9 mouse cellular contexts compared by ENCODE assay signal in the genomic region with DNA sequence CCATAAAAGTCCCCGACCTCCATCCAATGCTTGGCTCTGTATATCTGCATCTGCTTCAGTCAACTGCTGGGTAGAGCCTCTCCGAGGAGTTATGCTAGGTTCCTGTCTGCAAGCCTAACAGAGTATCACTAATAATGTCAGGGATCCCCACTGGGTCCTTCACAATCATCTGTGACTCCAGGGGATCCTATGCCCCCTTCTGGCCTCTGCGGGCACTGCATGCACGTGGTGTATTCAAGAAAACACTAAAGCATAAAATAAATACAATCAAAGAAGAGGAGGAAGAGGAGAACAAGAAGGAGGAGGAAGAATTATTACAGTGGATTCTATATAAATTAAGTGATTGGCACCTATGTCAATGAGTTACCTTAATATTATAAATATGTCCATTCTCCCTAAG. TPM values are rescaled to one million over a fixed set of nuclear protein-coding genes. Genes with fewer than 3 reads are reported as not detected.
DNase-seq lines count a peak whose midpoint lies in the region; ATAC-seq and TF ChIP-seq lines count a peak whose summit lies in the region.
"Had no signal": no experiment of that assay in that cellular context is flagged by ENCODE, and none has a peak within 500 bp of the region (broad histone marks: within the 10 kb centered on the region; RNA-seq: fewer than 3 reads in every experiment).

No protein-coding gene starts in this region.

- 47% methylated on average over 4 of the region's 4 CpGs for WGBS in forebrain, embryonic 11.5 days
- WGBS in forebrain, embryonic 13.5 days = 52% methylated on average over 4 of the region's 4 CpGs
- 49% methylated on average over 4 of the region's 4 CpGs for WGBS in midbrain, embryonic 11.5 days
- 53% methylated on average over 4 of the region's 4 CpGs for WGBS in midbrain, embryonic 16.5 days
- WGBS in liver, postnatal 0 days (ENCODE audit: insufficient replicate concordance) = 29% methylated on average over 4 of the region's 4 CpGs

- no peaks in the 10 kb centered on the region for H3K9me3 ChIP-seq in forebrain, embryonic 11.5 days (ENCODE audit: control insufficient read depth, low read length)
- no peaks in the 10 kb centered on the region for H3K9me3 ChIP-seq in forebrain, embryonic 13.5 days (replicated peaks)
- H3K9me3 ChIP-seq in midbrain, embryonic 11.5 days (ENCODE audit: control insufficient read depth, low read length) = no peaks in the 10 kb centered on the region
- H3K9me3 ChIP-seq in midbrain, embryonic 16.5 days (replicated peaks; ENCODE audit: control insufficient read depth, low read length, poor library complexity, severe bottlenecking) = no peaks in the 10 kb centered on the region
- H3K9me3 ChIP-seq in liver, postnatal 0 days (ENCODE audit: low read length) = no peaks in the 10 kb centered on the region

- H3K27me3 ChIP-seq in forebrain, embryonic 11.5 days (ENCODE audit: control insufficient read depth, insufficient read depth, low read length) = no peaks in the 10 kb centered on the region
- H3K27me3 ChIP-seq in forebrain, embryonic 13.5 days = no peaks in the 10 kb centered on the region
- no peaks in the 10 kb centered on the region for H3K27me3 ChIP-seq in midbrain, embryonic 11.5 days (ENCODE audit: control insufficient read depth, insufficient read depth, low read length)
- H3K27me3 ChIP-seq in midbrain, embryonic 16.5 days (ENCODE audit: control insufficient read depth, insufficient read depth, low read depth, low read length) = no peaks in the 10 kb centered on the region
- H3K27me3 ChIP-seq in liver, postnatal 0 days (ENCODE audit: insufficient read depth, low read length) = no peaks in the 10 kb centered on the region

- H3K4me1 ChIP-seq in forebrain, embryonic 11.5 days (replicated peaks; ENCODE audit: control insufficient read depth, insufficient read depth, low read length) = no peaks in the 10 kb centered on the region
- H3K4me1 ChIP-seq in forebrain, embryonic 13.5 days = no peaks in the 10 kb centered on the region
- H3K4me1 ChIP-seq in midbrain, embryonic 11.5 days (ENCODE audit: control insufficient read depth, insufficient read depth, low read length) = no peaks in the 10 kb centered on the region
- no peaks in the 10 kb centered on the region for H3K4me1 ChIP-seq in midbrain, embryonic 16.5 days (ENCODE audit: control insufficient read depth, insufficient read depth, low read length)
- peaks cover 9% of the 10 kb centered on the region for H3K4me1 ChIP-seq in liver, postnatal 0 days (ENCODE audit: insufficient read depth)

- no peak overlapping the region for H3K27ac ChIP-seq in forebrain, embryonic 11.5 days (ENCODE audit: low read depth, low read length)
- H3K27ac ChIP-seq in forebrain, embryonic 13.5 days = no peak overlapping the region
- H3K27ac ChIP-seq in midbrain, embryonic 11.5 days (ENCODE audit: low read depth, low read length) = no peak overlapping the region
- H3K27ac ChIP-seq in midbrain, embryonic 16.5 days (ENCODE audit: low read length) = no peak overlapping the region
- no peak overlapping the region for H3K27ac ChIP-seq in liver, postnatal 0 days (ENCODE audit: low read depth)

- no peak overlapping the region for H3K4me3 ChIP-seq in forebrain, embryonic 11.5 days (ENCODE audit: low read depth, low read length)
- no peak overlapping the region for H3K4me3 ChIP-seq in forebrain, embryonic 13.5 days
- no peak overlapping the region for H3K4me3 ChIP-seq in midbrain, embryonic 11.5 days (ENCODE audit: low read depth, low read length)
- no peak overlapping the region for H3K4me3 ChIP-seq in midbrain, embryonic 16.5 days (ENCODE audit: low read depth, low read length)
- H3K4me3 ChIP-seq in liver, postnatal 0 days (ENCODE audit: low read depth, low read length) = no peak overlapping the region

- no peak for ATAC-seq in forebrain, embryonic 11.5 days (replicated peaks; ENCODE audit: low FRiP score)
- no peak for ATAC-seq in forebrain, embryonic 13.5 days
- no peak for ATAC-seq in midbrain, embryonic 11.5 days (ENCODE audit: low FRiP score)
- ATAC-seq in midbrain, embryonic 16.5 days = no peak
- peak; percentile 61 for ATAC-seq in common myeloid progenitor, adult 5-6 weeks (replicated peaks; ENCODE audit: low read depth, poor library complexity, severe bottlenecking)
- no peak for ATAC-seq in liver, postnatal 0 days

- H3K36me3 ChIP-seq in forebrain, embryonic 11.5 days (ENCODE audit: control insufficient read depth, insufficient read depth, low read length) = no peaks in the 10 kb centered on the region
- H3K36me3 ChIP-seq in forebrain, embryonic 13.5 days (ENCODE audit: poor library complexity, severe bottlenecking) = no peaks in the 10 kb centered on the region
- no peaks in the 10 kb centered on the region for H3K36me3 ChIP-seq in midbrain, embryonic 11.5 days (ENCODE audit: control insufficient read depth, insufficient read depth, low read length)
- no peaks in the 10 kb centered on the region for H3K36me3 ChIP-seq in midbrain, embryonic 16.5 days (ENCODE audit: control insufficient read depth, insufficient read depth, low read length)
- no peaks in the 10 kb centered on the region for H3K36me3 ChIP-seq in liver, postnatal 0 days (replicated peaks; ENCODE audit: insufficient read depth, low read length)

- DNase-seq in forebrain, embryonic 11.5 days (ENCODE audit: low spot score) = peak; percentile 80
- DNase-seq in midbrain, embryonic 11.5 days (ENCODE audit: low spot score, missing footprints) = peak; percentile 94
- DNase-seq in liver, postnatal 0 days = peak; percentile 80
- DNase-seq in thymus, postnatal 14 days = peak; percentile 70
- DNase-seq in layer of hippocampus, postnatal 14 days (ENCODE audit: low spot score in 2 of 2) = no peak

- no peak overlapping the region for H3K9ac ChIP-seq in forebrain, embryonic 11.5 days (ENCODE audit: low read length)
- no peak overlapping the region for H3K9ac ChIP-seq in forebrain, embryonic 13.5 days
- no peak overlapping the region for H3K9ac ChIP-seq in midbrain, embryonic 11.5 days (ENCODE audit: low read length)
- no peak overlapping the region for H3K9ac ChIP-seq in midbrain, embryonic 16.5 days (ENCODE audit: low read depth, low read length)
- no peak overlapping the region for H3K9ac ChIP-seq in liver, postnatal 0 days (replicated peaks)

- TF ChIP-seq EP300 in liver, postnatal 0 days (IDR thresholded peaks at IDR 0.05; ENCODE audit: low read depth) = no peak

- peak; percentile 77 for TF ChIP-seq CTCF in liver, postnatal 0 days (IDR thresholded peaks at IDR 0.05; ENCODE audit: low read depth)

- no peak overlapping the region for H3K4me2 ChIP-seq in forebrain, embryonic 11.5 days (ENCODE audit: low read depth, low read length, severe bottlenecking)
- no peak overlapping the region for H3K4me2 ChIP-seq in forebrain, embryonic 13.5 days
- H3K4me2 ChIP-seq in midbrain, embryonic 11.5 days = no peak overlapping the region
- no peak overlapping the region for H3K4me2 ChIP-seq in midbrain, embryonic 16.5 days (ENCODE audit: low read length)
- H3K4me2 ChIP-seq in liver, postnatal 0 days (ENCODE audit: low read depth, low read length) = no peak overlapping the region

RNA-seq across cellular contexts. Expression of gene Chrne, which starts 6.5 kb away (rescaled TPM):
- polyA plus RNA-seq in forebrain, embryonic 11.5 days (2014; fragmentation: Nextera tagmentation; extraction: Ambion mirVana) = not detected in 2 replicates
- polyA plus RNA-seq in forebrain, embryonic 13.5 days (2015; fragmentation: Nextera tagmentation; extraction: Ambion mirVana) = not detected in 2 replicates
- not detected in 2 replicates for polyA plus RNA-seq in midbrain, embryonic 11.5 days (2014; fragmentation: Nextera tagmentation; extraction: Ambion mirVana)
- polyA plus RNA-seq in midbrain, embryonic 16.5 days (2015; fragmentation: Nextera tagmentation; extraction: Ambion mirVana) = not detected in 2 replicates
- 0.37 TPM in 1 of 2 replicates, not detected in the other for total RNA-seq in common myeloid progenitor, adult 5-6 weeks (2017)
- 0.19 TPM in 1 of 2 replicates, not detected in the other for polyA plus RNA-seq in liver, postnatal 0 days (2015; fragmentation: Nextera tagmentation; extraction: Ambion mirVana)
- total RNA-seq in layer of hippocampus, postnatal 14 days (2021) = under 1 TPM; 0.32 to 0.57 TPM

RNA-seq across cellular contexts. Expression of gene 4930544D05Rik, which starts 9.8 kb away (rescaled TPM):
- not detected in 2 replicates for polyA plus RNA-seq in forebrain, embryonic 11.5 days (2014; fragmentation: Nextera tagmentation; extraction: Ambion mirVana)
- polyA plus RNA-seq in forebrain, embryonic 13.5 days (2015; fragmentation: Nextera tagmentation; extraction: Ambion mirVana) = not detected in 2 replicates
- polyA plus RNA-seq in midbrain, embryonic 11.5 days (2014; fragmentation: Nextera tagmentation; extraction: Ambion mirVana) = not detected in 2 replicates
- not detected in 2 replicates for polyA plus RNA-seq in midbrain, embryonic 16.5 days (2015; fragmentation: Nextera tagmentation; extraction: Ambion mirVana)
- not detected in 2 replicates for total RNA-seq in common myeloid progenitor, adult 5-6 weeks (2017)
- not detected in 2 replicates for polyA plus RNA-seq in liver, postnatal 0 days (2015; fragmentation: Nextera tagmentation; extraction: Ambion mirVana)
- under 1 TPM; 0.88 TPM for total RNA-seq in layer of hippocampus, postnatal 14 days (2021)
- total RNA-seq: adrenal gland, adult 18-20 months had no signal

RNA-seq across cellular contexts. Expression of gene Gp1ba, which starts 13.4 kb away (rescaled TPM):
- polyA plus RNA-seq in forebrain, embryonic 11.5 days (2014; fragmentation: Nextera tagmentation; extraction: Ambion mirVana) = 1.1 and 1.3 TPM in 2 replicates
- polyA plus RNA-seq in forebrain, embryonic 13.5 days (2015; fragmentation: Nextera tagmentation; extraction: Ambion mirVana) = 0.15 and 0.30 TPM in 2 replicates
- polyA plus RNA-seq in midbrain, embryonic 11.5 days (2014; fragmentation: Nextera tagmentation; extraction: Ambion mirVana) = 0.61 and 0.81 TPM in 2 replicates
- polyA plus RNA-seq in midbrain, embryonic 16.5 days (2015; fragmentation: Nextera tagmentation; extraction: Ambion mirVana) = 0.12 and 0.21 TPM in 2 replicates
- 0.58 and 3.2 TPM in 2 replicates for total RNA-seq in common myeloid progenitor, adult 5-6 weeks (2017)
- polyA plus RNA-seq in liver, postnatal 0 days (2015; fragmentation: Nextera tagmentation; extraction: Ambion mirVana) = 3.5 and 4.1 TPM in 2 replicates
- total RNA-seq in layer of hippocampus, postnatal 14 days (2021) = not detected

RNA-seq across cellular contexts. Expression of gene Rnf167, which starts 21.6 kb away (rescaled TPM):
- polyA plus RNA-seq in forebrain, embryonic 11.5 days (2014; fragmentation: Nextera tagmentation; extraction: Ambion mirVana) = 88.0 and 90.0 TPM in 2 replicates
- polyA plus RNA-seq in forebrain, embryonic 13.5 days (2015; fragmentation: Nextera tagmentation; extraction: Ambion mirVana) = 108 and 119 TPM in 2 replicates
- 87.0 and 87.9 TPM in 2 replicates for polyA plus RNA-seq in midbrain, embryonic 11.5 days (2014; fragmentation: Nextera tagmentation; extraction: Ambion mirVana)
- polyA plus RNA-seq in midbrain, embryonic 16.5 days (2015; fragmentation: Nextera tagmentation; extraction: Ambion mirVana) = 105 TPM in 2 replicates
- total RNA-seq in common myeloid progenitor, adult 5-6 weeks (2017) = 56.9 and 65.8 TPM in 2 replicates
- polyA plus RNA-seq in liver, postnatal 0 days (2015; fragmentation: Nextera tagmentation; extraction: Ambion mirVana) = 54.8 and 55.3 TPM in 2 replicates
- total RNA-seq in layer of hippocampus, postnatal 14 days (2021) = 10 to 100 TPM; 70.2 to 72.3 TPM

RNA-seq across cellular contexts. Expression of gene Slc25a11, which starts 21.8 kb away (rescaled TPM):
- polyA plus RNA-seq in forebrain, embryonic 11.5 days (2014; fragmentation: Nextera tagmentation; extraction: Ambion mirVana) = 129 and 137 TPM in 2 replicates
- 156 and 165 TPM in 2 replicates for polyA plus RNA-seq in forebrain, embryonic 13.5 days (2015; fragmentation: Nextera tagmentation; extraction: Ambion mirVana)
- 134 and 142 TPM in 2 replicates for polyA plus RNA-seq in midbrain, embryonic 11.5 days (2014; fragmentation: Nextera tagmentation; extraction: Ambion mirVana)
- 171 and 174 TPM in 2 replicates for polyA plus RNA-seq in midbrain, embryonic 16.5 days (2015; fragmentation: Nextera tagmentation; extraction: Ambion mirVana)
- total RNA-seq in common myeloid progenitor, adult 5-6 weeks (2017) = 52.5 and 60.6 TPM in 2 replicates
- polyA plus RNA-seq in liver, postnatal 0 days (2015; fragmentation: Nextera tagmentation; extraction: Ambion mirVana) = 140 and 143 TPM in 2 replicates
- 100 to 1,000 TPM; 124 to 127 TPM for total RNA-seq in layer of hippocampus, postnatal 14 days (2021)

Comparison
In these comparisons a context has a peak if more than half of its experiments do, and no peak if none do; other contexts are left out.
1. DNase-seq: peak in forebrain, embryonic 11.5 days (single experiment), midbrain, embryonic 11.5 days (single experiment), liver, postnatal 0 days (single experiment) and thymus, postnatal 14 days (single experiment); none in layer of hippocampus, postnatal 14 days (0 of 2).